Mouse (Mus musculus): ENCODE measurements around the gene Spem2. TPM values are rescaled to one million over a fixed set of nuclear protein-coding genes. Genes with fewer than 3 reads are reported as not detected.

Gene Spem2
- total RNA-seq, 2 experiments from 2014 or later = not detected

DNA sequence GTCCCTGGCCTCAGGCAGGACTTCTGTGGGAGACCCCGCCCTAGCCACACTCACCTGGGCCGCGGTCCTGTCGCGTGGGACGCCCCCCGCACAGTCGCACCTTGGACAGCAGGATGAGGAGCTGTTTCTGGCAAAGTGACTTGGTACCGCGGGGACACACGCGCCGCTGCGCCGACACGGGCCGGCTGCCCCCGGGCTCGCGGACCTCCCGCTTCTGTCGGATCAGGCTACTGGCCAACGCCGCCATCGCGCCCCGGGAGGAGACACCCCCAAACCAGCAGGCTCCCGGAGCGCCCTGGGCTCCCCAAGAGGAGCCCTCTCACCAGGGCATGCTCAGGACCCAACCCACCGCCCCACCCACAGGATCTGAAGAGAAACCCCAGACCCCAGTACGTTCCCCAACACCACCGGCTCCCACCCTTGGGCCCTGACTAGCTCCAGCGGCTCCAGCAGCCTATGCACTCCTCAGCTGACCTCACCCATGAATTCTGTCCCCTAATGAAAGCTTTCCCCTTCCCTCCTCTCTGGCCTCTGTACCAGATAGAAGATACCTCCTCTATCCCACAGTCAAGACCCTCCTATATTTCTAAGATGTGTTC, 16.8 kb downstream of the Spem2 start, which contains the start of gene Fgf11:
Fgf11 (minus strand) TSS at position 479 of the 599 bp plus-strand sequence.
- DNase-seq (ENCODE audit: extremely low spot score in 1 of 2, low spot score in 1 of 2) = no peak

DNA sequence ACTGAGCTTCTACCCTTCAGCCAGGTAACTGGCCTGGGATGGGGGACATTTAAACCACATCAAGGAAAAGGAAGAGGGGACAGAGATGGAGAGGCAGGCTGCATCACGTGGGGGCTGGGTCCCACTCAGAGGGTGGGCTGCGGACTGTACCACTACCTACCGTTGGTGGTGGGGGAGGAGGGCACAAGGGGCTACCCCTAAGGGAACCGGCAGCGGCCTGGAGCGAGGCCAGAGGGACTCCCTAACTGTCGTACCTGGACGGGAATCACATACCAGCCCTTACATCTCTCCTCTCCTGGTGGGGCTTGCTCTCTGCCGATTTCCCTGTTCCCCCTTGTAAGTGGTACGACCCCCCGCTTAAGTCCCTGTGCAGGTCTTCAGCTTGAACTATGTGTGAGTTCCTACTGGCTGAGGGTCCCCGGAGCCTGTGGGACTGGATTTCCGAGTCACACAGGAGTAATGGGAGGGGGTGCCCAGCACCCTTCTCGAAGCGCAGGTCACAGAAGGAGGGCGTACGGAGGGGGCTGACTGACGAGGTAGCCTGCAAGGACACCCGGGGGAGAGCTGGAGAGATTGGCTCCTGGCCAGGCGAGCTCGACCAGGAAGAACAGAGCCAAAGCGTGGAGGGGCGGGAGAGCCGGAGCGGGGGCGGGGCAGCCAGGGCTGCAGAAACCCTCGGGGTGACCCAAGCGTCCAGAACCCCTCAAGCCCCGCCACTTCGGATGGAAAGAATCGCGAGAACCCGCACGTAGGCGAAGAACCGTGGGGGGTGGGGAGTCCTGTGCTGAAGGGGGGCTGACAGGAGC, 17.7 kb downstream of the Spem2 start:
- peak; percentile 40 to 47 for DNase-seq (ENCODE audit: extremely low spot score in 1 of 2, low spot score in 1 of 2)

- peak in 1 of 2 experiments; percentile 46 for DNase-seq (ENCODE audit: extremely low spot score in 1 of 2, low spot score in 1 of 2)
Observed at GRCm38 (mm10) chr11:69800138-69800391, 18.2 kb downstream of the Spem2 start.

DNA sequence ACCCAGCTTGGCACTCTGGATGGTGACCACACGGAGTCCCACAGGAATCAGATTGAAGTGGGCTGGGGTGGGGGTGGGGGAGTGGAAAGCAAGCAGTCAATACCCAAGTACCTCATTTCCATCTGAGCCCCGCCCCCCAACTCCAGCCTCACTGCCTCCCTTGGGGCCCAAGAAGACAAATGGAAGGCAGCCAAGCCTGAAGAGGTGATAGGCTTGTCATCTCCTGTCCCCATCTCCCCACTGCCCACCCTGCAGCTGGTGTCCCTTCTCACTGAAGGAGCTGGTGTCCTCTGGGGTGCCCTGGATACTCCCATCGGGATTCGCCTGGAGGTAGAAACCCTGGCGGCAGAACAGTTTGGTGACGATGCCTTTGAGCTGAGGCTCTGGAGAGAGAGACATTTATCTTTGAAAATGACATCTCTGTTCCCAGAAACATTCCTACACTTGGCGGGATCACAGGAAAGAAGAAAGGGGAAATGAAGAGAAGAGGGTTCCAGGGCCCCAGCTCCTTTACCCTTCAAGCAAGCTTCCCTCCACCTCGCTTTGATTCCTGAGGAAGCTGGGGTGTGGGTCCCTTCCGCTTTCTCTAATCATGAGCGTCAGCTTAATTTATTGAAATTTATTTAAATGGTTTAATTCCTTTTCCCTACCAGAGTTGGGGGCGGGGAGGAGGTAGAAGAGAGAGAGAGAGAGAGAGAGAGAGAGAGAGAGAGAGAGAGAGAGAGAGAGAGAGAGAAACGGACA, 18.7 kb downstream of the Spem2 start:
- no peak for DNase-seq (ENCODE audit: extremely low spot score in 1 of 2, low spot score in 1 of 2)

- no peak for DNase-seq (ENCODE audit: extremely low spot score in 1 of 2, low spot score in 1 of 2)
Observed at GRCm38 (mm10) chr11:69797924-69798323, 20.3 kb downstream of the Spem2 start.

- DNase-seq (ENCODE audit: extremely low spot score in 1 of 2, low spot score in 1 of 2) = no peak
Observed at GRCm38 (mm10) chr11:69795983-69796435, 22.3 kb downstream of the Spem2 start.

GRCm38 (mm10) chr11:69795168-69795982, 22.9 kb downstream of the Spem2 start, which contains the start of gene Chrnb1:
TSS of gene Chrnb1 (minus strand) at chr11:69795943.
- peak; percentile 67 to 72 for DNase-seq (ENCODE audit: extremely low spot score in 1 of 2, low spot score in 1 of 2)

DNA sequence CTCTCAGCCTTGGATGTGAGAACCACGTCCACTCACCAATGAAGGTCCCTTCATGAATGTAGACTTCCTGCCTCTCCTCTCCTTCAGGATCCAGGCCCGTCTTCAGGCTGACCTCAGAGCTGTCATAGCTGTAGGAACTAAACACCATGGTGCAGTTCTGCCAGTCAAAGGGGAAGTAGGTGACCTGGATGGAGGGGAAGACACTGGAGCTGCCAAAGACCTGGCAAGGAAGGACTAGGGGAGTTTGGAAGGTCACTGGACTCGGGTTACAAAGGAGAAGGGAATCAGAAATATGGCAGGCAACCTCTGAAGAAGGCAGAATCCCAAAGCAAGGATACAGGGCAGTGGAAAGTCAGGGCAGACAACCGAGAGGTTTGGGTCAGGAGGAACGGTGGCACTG, 24.8 kb downstream of the Spem2 start:
- DNase-seq (ENCODE audit: extremely low spot score in 1 of 2, low spot score in 1 of 2) = no peak

DNA sequence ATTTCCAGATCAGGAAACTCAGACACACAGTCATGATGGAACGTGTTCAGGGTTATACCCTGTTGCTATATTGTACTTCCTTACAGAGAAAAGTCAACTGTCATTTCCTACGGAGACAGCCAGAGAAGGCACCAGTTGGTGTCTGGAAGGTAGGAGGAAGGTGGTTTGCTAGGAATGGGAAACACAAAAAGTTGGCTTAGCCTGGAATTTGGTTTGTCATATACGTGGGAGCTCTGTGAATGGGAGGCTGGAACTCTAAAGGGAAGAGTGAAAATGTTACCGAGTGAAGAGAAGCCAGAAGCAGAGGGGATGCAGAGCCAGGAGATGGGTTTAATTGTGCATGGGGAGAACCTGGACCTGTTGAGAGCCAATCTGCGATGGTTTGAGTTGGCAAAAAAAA, 26.8 kb downstream of the Spem2 start:
- no peak for DNase-seq (ENCODE audit: extremely low spot score in 1 of 2, low spot score in 1 of 2)

DNA sequence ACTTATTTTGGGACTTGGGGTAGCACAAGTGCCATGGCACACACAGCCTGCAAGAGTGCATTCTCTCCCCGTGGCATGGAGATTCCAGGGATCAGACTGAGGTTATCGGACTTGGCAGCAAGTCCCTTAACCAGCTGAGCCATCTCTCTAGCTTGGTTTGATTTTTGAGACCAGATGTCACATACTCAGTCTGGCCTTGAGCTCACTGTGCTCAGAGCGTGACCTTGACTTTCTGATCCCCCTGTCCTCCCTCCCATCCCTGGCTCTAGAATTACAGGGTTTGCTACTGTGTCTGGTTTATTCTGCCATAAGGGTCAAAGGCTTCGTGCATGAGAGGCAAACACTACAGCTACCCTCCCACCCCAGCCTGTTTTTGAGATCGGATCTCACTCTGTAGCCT, 28.8 kb downstream of the Spem2 start:
- DNase-seq (ENCODE audit: extremely low spot score in 1 of 2, low spot score in 1 of 2) = no peak

GRCm38 (mm10) chr11:69787306-69787705, 31.0 kb downstream of the Spem2 start:
- no peak for DNase-seq (ENCODE audit: extremely low spot score in 1 of 2, low spot score in 1 of 2)

- DNase-seq (ENCODE audit: extremely low spot score in 1 of 2, low spot score in 1 of 2) = no peak
Observed at GRCm38 (mm10) chr11:69784793-69785272, 33.4 kb downstream of the Spem2 start.

GRCm38 (mm10) chr11:69781828-69782227, 36.4 kb downstream of the Spem2 start:
- no peak for DNase-seq (ENCODE audit: extremely low spot score in 1 of 2, low spot score in 1 of 2)

- DNase-seq (ENCODE audit: extremely low spot score in 1 of 2, low spot score in 1 of 2) = no peak
Observed at GRCm38 (mm10) chr11:69778985-69779384, 39.3 kb downstream of the Spem2 start.

- DNase-seq (ENCODE audit: extremely low spot score in 1 of 2, low spot score in 1 of 2) = no peak
Observed at GRCm38 (mm10) chr11:69778258-69778982, 39.8 kb downstream of the Spem2 start.

- DNase-seq (ENCODE audit: extremely low spot score in 1 of 2, low spot score in 1 of 2) = no peak
Observed at GRCm38 (mm10) chr11:69777504-69778257, 40.6 kb downstream of the Spem2 start.

DNA sequence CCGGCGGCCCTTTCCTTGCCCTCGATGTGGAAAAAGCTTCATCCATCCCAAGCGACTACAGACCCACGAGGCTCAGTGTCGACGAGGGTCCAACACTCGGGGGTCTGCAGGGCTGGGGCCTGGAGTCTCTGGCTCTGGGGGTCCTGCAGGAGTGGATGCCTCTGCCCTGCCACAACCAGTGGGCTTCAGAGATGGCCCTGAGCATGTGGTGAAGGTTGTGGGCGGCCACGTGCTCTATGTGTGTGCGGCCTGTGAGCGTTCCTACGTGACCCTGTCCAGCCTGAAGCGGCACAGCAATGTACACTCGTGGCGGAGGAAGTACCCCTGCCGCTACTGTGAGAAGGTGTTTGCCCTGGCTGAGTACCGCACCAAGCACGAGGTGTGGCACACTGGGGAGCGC, 41.8 kb downstream of the Spem2 start:
- no peak for DNase-seq (ENCODE audit: extremely low spot score in 1 of 2, low spot score in 1 of 2)

DNA sequence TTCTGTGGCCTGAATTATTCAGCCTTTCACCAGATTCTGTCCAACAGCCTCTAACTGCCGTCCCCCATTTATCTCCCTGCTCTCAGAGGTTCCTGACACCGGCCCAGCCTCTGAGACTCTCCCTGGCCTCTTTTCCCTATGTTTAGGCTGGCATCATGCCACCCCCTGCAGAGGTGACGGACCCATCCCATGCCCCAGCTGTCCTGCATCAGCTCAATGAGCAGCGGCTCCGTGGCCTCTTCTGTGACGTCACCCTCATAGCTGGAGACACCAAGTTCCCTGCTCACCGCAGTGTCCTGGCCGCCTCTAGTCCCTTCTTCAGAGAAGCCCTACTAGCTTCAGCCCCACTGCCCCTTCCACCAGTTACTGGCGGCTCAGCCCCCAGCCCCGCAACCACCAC, 42.5 kb downstream of the Spem2 start:
- no peak for DNase-seq (ENCODE audit: extremely low spot score in 1 of 2, low spot score in 1 of 2)

- DNase-seq (ENCODE audit: extremely low spot score in 1 of 2, low spot score in 1 of 2) = no peak
Observed at GRCm38 (mm10) chr11:69774961-69775360, 43.3 kb downstream of the Spem2 start.
